Mouse (Mus musculus): Measurements from ENCODE around the gene Selenof. TPM values are rescaled to one million over a fixed set of nuclear protein-coding genes. Genes with fewer than 3 reads are reported as not detected.
"Not testable (repeated sequence)": the region's sequence is repeated elsewhere in the genome, so short reads cannot be mapped to it uniquely, and the experiment has no call there.

Gene Selenof
- total RNA-seq, 2 experiments from 2014 or later: 226 to 228 TPM

- no peak for DNase-seq (ENCODE audit: low spot score in 2 of 2)
Measured at GRCm38 (mm10) chr3:144597790-144598467, 27.8 kb downstream of the Selenof start.

GRCm38 (mm10) chr3:144602413-144602812, 32.3 kb downstream of the Selenof start:
- no peak for DNase-seq (ENCODE audit: low spot score in 2 of 2)

GRCm38 (mm10) chr3:144602819-144603218, 32.7 kb downstream of the Selenof start:
- no peak for DNase-seq (ENCODE audit: low spot score in 2 of 2)

- no peak for DNase-seq (ENCODE audit: low spot score in 2 of 2)
Measured at GRCm38 (mm10) chr3:144603558-144603957, 33.5 kb downstream of the Selenof start.

GRCm38 (mm10) chr3:144604205-144604604, 34.1 kb downstream of the Selenof start:
- DNase-seq (ENCODE audit: low spot score in 2 of 2): no peak

GRCm38 (mm10) chr3:144605811-144606210, 35.7 kb downstream of the Selenof start:
- not testable (repeated sequence) for DNase-seq (ENCODE audit: low spot score in 2 of 2)

GRCm38 (mm10) chr3:144606449-144606848, 36.3 kb downstream of the Selenof start:
- no peak for DNase-seq (ENCODE audit: low spot score in 2 of 2)

- no peak for DNase-seq (ENCODE audit: low spot score in 2 of 2)
Measured at GRCm38 (mm10) chr3:144608090-144608489, 38.0 kb downstream of the Selenof start.

GRCm38 (mm10) chr3:144610759-144611158, 40.7 kb downstream of the Selenof start:
- DNase-seq (ENCODE audit: low spot score in 2 of 2): no peak

GRCm38 (mm10) chr3:144611626-144612271, 41.6 kb downstream of the Selenof start:
- peak in 1 of 2 experiments; percentile 66 for DNase-seq (ENCODE audit: low spot score in 2 of 2)

- no peak for DNase-seq (ENCODE audit: low spot score in 2 of 2)
Measured at GRCm38 (mm10) chr3:144612382-144612781, 42.3 kb downstream of the Selenof start.

GRCm38 (mm10) chr3:144614277-144614676, 44.2 kb downstream of the Selenof start:
- DNase-seq (ENCODE audit: low spot score in 2 of 2): no peak

GRCm38 (mm10) chr3:144614698-144615097, 44.6 kb downstream of the Selenof start:
- DNase-seq (ENCODE audit: low spot score in 2 of 2): no peak

GRCm38 (mm10) chr3:144615459-144615858, 45.4 kb downstream of the Selenof start:
- DNase-seq (ENCODE audit: low spot score in 2 of 2): peak; percentile 31 to 53

GRCm38 (mm10) chr3:144616654-144617425, 46.7 kb downstream of the Selenof start:
- peak; percentile 73 to 86 for DNase-seq (ENCODE audit: low spot score in 2 of 2)

GRCm38 (mm10) chr3:144617633-144618180, 47.6 kb downstream of the Selenof start:
- DNase-seq (ENCODE audit: low spot score in 2 of 2): no peak

GRCm38 (mm10) chr3:144622930-144623612, 53.0 kb downstream of the Selenof start:
- no peak for DNase-seq (ENCODE audit: low spot score in 2 of 2)

- DNase-seq (ENCODE audit: low spot score in 2 of 2): no peak
Measured at GRCm38 (mm10) chr3:144625691-144626090, 55.6 kb downstream of the Selenof start.

GRCm38 (mm10) chr3:144628005-144628914, 58.2 kb downstream of the Selenof start:
- DNase-seq (ENCODE audit: low spot score in 2 of 2): no peak

GRCm38 (mm10) chr3:144628915-144629230, 58.8 kb downstream of the Selenof start:
- no peak for DNase-seq (ENCODE audit: low spot score in 2 of 2)
